Mouse (Mus musculus) liver, embryonic 12.5 days (tissue): ENCODE data around the gene Catsperb. TPM values are rescaled to one million over a fixed set of nuclear protein-coding genes. Genes with fewer than 3 reads are reported as not detected.
"Not testable (repeated sequence)": the region's sequence is repeated elsewhere in the genome, so short reads cannot be mapped to it uniquely, and the experiment has no call there.

Experiments
- ATAC-seq: fragments of 200-750 bp; cut with Nextera tagmentation; 2 replicates; pipeline ENCODE4 v1.8.0; 2017; ENCODE audit warnings: moderate number of reproducible peaks, mild to moderate bottlenecking, moderate library complexity
- H3K27ac ChIP-seq: fragments of 300-500 bp; sonication (generic); 2 replicates; pipeline ENCODE4 v1.5.1; 2016; ENCODE audit warnings: mild to moderate bottlenecking
- H3K27me3 ChIP-seq: fragments of 300-500 bp; sonication (generic); replicated peaks from 2 replicates; pipeline ENCODE4 v1.6.1; 2016; ENCODE audit warnings: mild to moderate bottlenecking, moderate library complexity
- H3K36me3 ChIP-seq: fragments of 300-500 bp; sonication (generic); 2 replicates; pipeline ENCODE4 v1.6.1; 2016; ENCODE audit warnings: mild to moderate bottlenecking, moderate library complexity
- H3K4me1 ChIP-seq: fragments of 300-500 bp; sonication (generic); 2 replicates; pipeline ENCODE4 v1.6.1; 2016
- H3K4me2 ChIP-seq: fragments of 300-500 bp; sonication (generic); 2 replicates; pipeline ENCODE4 v1.6.1; 2016; ENCODE audit warnings: mild to moderate bottlenecking, moderate library complexity
- H3K4me3 ChIP-seq: fragments of 300-500 bp; sonication (generic); 2 replicates; pipeline ENCODE4 v1.5.1; 2016; ENCODE audit warnings: mild to moderate bottlenecking, moderate library complexity
- H3K9ac ChIP-seq: fragments of 300-500 bp; sonication (generic); 2 replicates; pipeline ENCODE4 v1.6.1; 2016; ENCODE audit warnings: mild to moderate bottlenecking, moderate library complexity
- H3K9me3 ChIP-seq: fragments of 300-500 bp; sonication (generic); replicated peaks from 2 replicates; pipeline ENCODE4 v1.6.1; 2016; ENCODE audit warnings: mild to moderate bottlenecking, moderate library complexity
- WGBS: fragments of 180-500 bp; shearing (Covaris S2); methylation state at CpG from one replicate; pipeline ENCODE4 v1.1.7; 2016; ENCODE audit not compliant: insufficient replicate concordance; 5-methylcytosine and 5-hydroxymethylcytosine counted together
- microRNA-seq: library from miRNA; unstranded; fragments of <30 nt; microRNA quantifications from one replicate; pipeline ENCODE4, GENCODE M21; 2017
- polyA plus RNA-seq: library from polyadenylated mRNA; unstranded; fragments of >200 nt; fragmentation: Nextera tagmentation; extraction: Ambion mirVana; gene quantifications from 2 replicates; pipeline ENCODE4 v1.2.1, GENCODE M21; 2016

Gene Catsperb
- not detected in 2 replicates for polyA plus RNA-seq

DNA sequence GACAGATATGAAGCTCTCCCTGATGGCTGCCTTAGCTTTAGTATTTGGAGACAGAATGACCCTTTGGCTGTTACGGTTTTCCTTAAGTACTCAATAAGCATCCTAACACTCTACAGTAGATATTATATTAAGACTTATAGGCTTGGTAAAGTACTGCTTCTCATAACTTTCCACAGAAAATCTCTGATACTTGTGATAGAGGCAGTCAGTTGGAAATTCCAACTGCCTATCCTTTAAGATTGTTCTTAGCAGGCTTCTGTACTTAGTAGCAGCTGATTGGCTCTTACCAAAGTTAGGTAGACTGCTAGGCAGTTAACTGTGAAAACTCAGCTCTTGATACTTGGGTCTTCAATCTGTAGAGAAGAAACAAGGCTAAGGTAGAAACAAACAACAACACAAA lies at the start of gene Catsperb:
Catsperb (plus strand) TSS at position 301 of the 400 bp plus-strand sequence.
- H3K4me1 ChIP-seq, H3K9ac ChIP-seq, ATAC-seq, H3K9me3 ChIP-seq, H3K4me2 ChIP-seq, H3K36me3 ChIP-seq, H3K27me3 ChIP-seq, H3K4me3 ChIP-seq, H3K27ac ChIP-seq: not testable (repeated sequence)
- 73% methylated on average over 1 of the region's 1 CpGs for WGBS

DNA sequence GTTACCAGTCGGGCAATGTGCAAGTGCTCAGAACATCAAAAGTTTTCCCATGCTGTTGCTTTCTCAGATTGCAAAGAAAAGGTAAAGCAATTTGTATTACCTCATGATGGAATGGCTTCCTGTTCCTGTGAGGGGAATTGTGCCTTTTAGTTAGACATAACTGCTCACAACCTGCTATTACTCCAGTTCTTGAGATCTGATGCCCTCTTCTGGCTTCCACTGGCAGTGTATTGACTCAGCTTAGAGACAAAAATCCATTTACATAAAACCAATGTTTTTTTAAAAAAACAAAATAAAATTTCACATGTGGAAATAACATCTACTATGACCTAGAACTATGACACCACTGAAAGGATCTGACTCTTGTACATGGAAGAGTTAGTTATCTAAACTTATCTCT lies 43.0 kb upstream of the Catsperb start:
- ATAC-seq = not testable (repeated sequence)
- WGBS = 61% methylated on average over 1 of the region's 1 CpGs

GRCm38 (mm10) chr12:101381460-101381859 lies 23.0 kb upstream of the Catsperb start:
- H3K9ac ChIP-seq, H3K27me3 ChIP-seq, H3K4me3 ChIP-seq, H3K4me2 ChIP-seq, H3K9me3 ChIP-seq, H3K4me1 ChIP-seq, ATAC-seq, H3K27ac ChIP-seq, H3K36me3 ChIP-seq: not testable (repeated sequence)
- 43% methylated on average over 1 of the region's 1 CpGs for WGBS

More for the DNA sequence above, 43.0 kb upstream of the Catsperb start:
- H3K4me1 ChIP-seq, H3K27me3 ChIP-seq, H3K9me3 ChIP-seq, H3K9ac ChIP-seq, H3K4me3 ChIP-seq, H3K4me2 ChIP-seq, H3K27ac ChIP-seq, H3K36me3 ChIP-seq: not testable (repeated sequence)

DNA sequence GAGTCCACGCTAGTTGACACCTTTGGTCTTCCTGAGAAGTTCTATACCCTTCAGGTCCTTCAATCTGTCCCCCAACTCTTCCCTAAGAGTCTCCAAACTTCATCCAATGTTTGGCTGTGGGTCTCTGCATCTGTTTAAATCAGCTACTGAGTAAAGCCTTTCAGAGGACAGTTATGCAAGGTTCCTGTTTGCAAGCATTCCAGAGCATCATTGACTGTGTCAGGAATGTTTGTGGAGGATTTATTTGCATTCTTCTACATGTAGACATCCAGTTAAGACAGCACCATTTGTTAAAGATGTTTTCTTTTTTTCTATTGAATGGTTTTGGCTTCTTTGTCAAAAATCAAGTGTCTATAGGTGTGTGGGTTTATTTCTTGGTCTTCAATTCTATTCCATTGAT lies 21.7 kb downstream of the Catsperb start:
- no peak overlapping the region for H3K9ac ChIP-seq
- no peak overlapping the region for H3K4me3 ChIP-seq
- no peak overlapping the region for H3K27ac ChIP-seq
- no peaks in the 10 kb centered on the region for H3K4me1 ChIP-seq
- 43% methylated on average over 1 of the region's 1 CpGs for WGBS
- H3K4me2 ChIP-seq = no peak overlapping the region
- no peaks in the 10 kb centered on the region for H3K36me3 ChIP-seq
- ATAC-seq = no peak
- no peaks in the 10 kb centered on the region for H3K9me3 ChIP-seq
- H3K27me3 ChIP-seq = no peaks in the 10 kb centered on the region

DNA sequence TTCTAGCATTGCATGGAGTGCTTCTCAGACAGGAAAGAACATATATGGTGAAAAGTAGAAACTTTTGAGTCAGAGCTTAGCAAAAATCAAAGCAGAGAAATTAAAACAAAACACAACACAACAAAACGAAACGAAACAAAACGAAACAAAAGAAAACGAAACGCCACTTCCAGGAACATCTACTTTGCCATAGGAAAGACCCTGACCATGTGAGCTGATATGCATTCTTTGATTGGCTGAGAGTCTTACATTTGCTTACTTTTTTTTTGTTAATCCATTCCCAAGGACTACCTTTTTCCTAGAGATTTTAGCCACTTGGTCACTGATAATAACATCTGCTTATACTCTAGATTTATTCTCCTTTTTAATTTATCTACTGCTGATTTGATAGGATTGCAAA lies 57.6 kb downstream of the Catsperb start:
- Histone ChIP-seq H3K27ac (no peak overlapping the region), H3K9me3 (no peaks in the 10 kb centered on the region), H3K27me3 (no peaks in the 10 kb centered on the region), H3K36me3 (no peaks in the 10 kb centered on the region), H3K4me1 (no peaks in the 10 kb centered on the region), H3K9ac (no peak overlapping the region), H3K4me3 (no peak overlapping the region), H3K4me2 (no peak overlapping the region)
- 74% methylated on average over 5 of the region's 5 CpGs for WGBS
- no peak for ATAC-seq

DNA sequence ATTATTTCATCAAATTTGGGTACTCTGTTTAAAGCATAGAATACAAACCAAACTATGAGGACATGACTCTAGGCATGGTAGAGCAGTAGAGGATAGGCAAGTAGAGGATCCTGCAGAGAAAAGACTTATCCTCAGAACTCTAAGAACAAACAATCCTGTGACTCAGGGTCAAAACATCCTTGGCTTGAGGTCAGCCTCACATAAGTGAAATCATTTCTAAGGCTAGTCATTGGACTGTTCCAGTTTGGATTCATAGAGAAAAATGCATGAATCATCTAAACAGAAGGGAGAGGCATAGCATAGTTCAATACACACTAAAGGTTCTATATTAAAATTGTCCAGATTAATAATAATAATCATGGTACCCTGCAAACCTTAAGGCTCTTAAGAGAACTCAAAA lies 79.1 kb downstream of the Catsperb start:
- H3K9me3 ChIP-seq = no peaks in the 10 kb centered on the region; the same call in 1 of the 2 replicates
- H3K27me3 ChIP-seq = no peaks in the 10 kb centered on the region
- no peak overlapping the region for H3K27ac ChIP-seq
- H3K36me3 ChIP-seq = no peaks in the 10 kb centered on the region
- H3K4me2 ChIP-seq = no peak overlapping the region
- no peak overlapping the region for H3K4me3 ChIP-seq
- H3K9ac ChIP-seq = no peak overlapping the region
- no peaks in the 10 kb centered on the region for H3K4me1 ChIP-seq
- ATAC-seq = no peak

GRCm38 (mm10) chr12:101511326-101511725 lies 106.9 kb downstream of the Catsperb start:
- not testable (repeated sequence) for H3K9ac ChIP-seq, H3K36me3 ChIP-seq, H3K4me1 ChIP-seq, H3K4me3 ChIP-seq, H3K27me3 ChIP-seq, ATAC-seq, H3K27ac ChIP-seq, H3K9me3 ChIP-seq, H3K4me2 ChIP-seq
- 76% methylated on average over 2 of the region's 2 CpGs for WGBS

DNA sequence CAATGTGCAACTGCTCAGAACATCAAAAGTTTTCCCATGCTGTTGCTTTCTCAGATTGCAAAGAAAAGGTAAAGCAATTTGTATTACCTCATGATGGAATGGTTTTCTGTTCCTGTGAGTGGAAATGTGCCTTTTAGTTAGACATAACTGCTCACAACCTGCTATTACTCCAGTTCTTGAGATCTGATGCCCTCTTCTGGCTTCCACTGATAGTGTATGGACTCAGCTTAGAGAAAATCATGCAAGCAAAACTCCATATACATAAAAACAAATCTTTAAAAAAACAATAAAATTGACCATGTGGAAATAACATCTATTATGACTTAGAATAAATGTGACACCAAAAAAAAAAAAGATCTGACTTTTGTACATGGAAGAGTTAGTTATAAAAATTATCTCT lies 202.2 kb downstream of the Catsperb start:
- not testable (repeated sequence) for H3K9ac ChIP-seq, H3K36me3 ChIP-seq, H3K9me3 ChIP-seq, H3K4me1 ChIP-seq, H3K27me3 ChIP-seq, ATAC-seq, H3K27ac ChIP-seq, H3K4me3 ChIP-seq, H3K4me2 ChIP-seq

GRCm38 (mm10) chr12:101633137-101633536 lies 228.7 kb downstream of the Catsperb start:
- Histone ChIP-seq H3K4me2 (no peak overlapping the region), H3K4me3 (no peak overlapping the region), H3K9ac (no peak overlapping the region), H3K9me3 (0 out of 2 replicates have a peak, but pooled peaks cover 3% of the 10 kb centered on the region), H3K27me3 (no peaks in the 10 kb centered on the region), H3K4me1 (no peaks in the 10 kb centered on the region), H3K36me3 (no peaks in the 10 kb centered on the region), H3K27ac (no peak overlapping the region)
- ATAC-seq = no peak
- 58% methylated on average over 1 of the region's 1 CpGs for WGBS

DNA sequence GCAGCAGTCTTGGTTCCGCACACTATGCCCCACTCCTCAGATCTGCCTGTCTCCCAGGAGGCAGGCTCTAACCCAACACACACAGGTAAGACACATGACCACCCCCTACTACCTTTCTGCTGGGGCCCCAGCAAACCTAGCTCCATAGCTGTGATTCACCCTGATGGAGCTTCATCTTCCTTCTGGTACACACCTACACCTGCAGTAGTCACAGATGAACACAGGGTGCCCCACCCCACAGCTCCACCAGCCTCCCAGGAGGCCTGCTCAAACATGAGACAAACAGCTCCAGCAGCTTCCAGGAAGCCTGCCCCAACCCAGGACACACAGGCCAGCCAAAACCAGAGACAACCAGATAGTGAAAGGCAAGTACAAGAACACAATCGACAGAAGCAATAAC lies 263.0 kb downstream of the Catsperb start:
- ATAC-seq = no peak
- Histone ChIP-seq H3K27ac (no peak overlapping the region), H3K4me3 (no peak overlapping the region), H3K9ac (no peak overlapping the region), H3K4me1 (no peaks in the 10 kb centered on the region), H3K36me3 (no peaks in the 10 kb centered on the region), H3K9me3 (no peaks in the 10 kb centered on the region), H3K4me2 (no peak overlapping the region), H3K27me3 (no peaks in the 10 kb centered on the region)
- 68% methylated on average over 2 of the region's 2 CpGs for WGBS

Small RNAs within 50 kb of the gene (microRNA-seq; reads per million reads assigned to microRNA genes)
- not detected for gene Gm24542
